Mouse (Mus musculus) embryonic facial prominence, embryonic 10.5 days (tissue): ENCODE data around the gene Cdca3. TPM values are rescaled to one million over a fixed set of nuclear protein-coding genes. Genes with fewer than 3 reads are reported as not detected.
"Not testable (repeated sequence)": the region's sequence is repeated elsewhere in the genome, so short reads cannot be mapped to it uniquely, and the experiment has no call there.

Experiments
- DNase-seq: peaks from one replicate; pipeline ENCODE4 v3.0.0-alpha.2; 2017; ENCODE audit warnings: low spot score
- H3K27ac ChIP-seq: fragments of 300-500 bp; sonication (generic); replicated peaks from 2 replicates; pipeline ENCODE4 v1.5.1; 2016; ENCODE audit warnings: mild to moderate bottlenecking
- H3K27me3 ChIP-seq: fragments of 300-500 bp; sonication (generic); replicated peaks from 2 replicates; pipeline ENCODE4 v1.6.1; 2016; ENCODE audit warnings: low read depth, mild to moderate bottlenecking; ENCODE audit not compliant: poor library complexity, severe bottlenecking
- H3K36me3 ChIP-seq: fragments of 300-500 bp; sonication (generic); replicated peaks from 2 replicates; pipeline ENCODE4 v1.6.1; 2016; ENCODE audit warnings: mild to moderate bottlenecking, moderate library complexity
- H3K4me1 ChIP-seq: fragments of 300-500 bp; sonication (generic); 2 replicates; pipeline ENCODE4 v1.6.1; 2016
- H3K4me3 ChIP-seq: fragments of 300-500 bp; sonication (generic); 2 replicates; pipeline ENCODE4 v1.5.1; 2016; ENCODE audit warnings: mild to moderate bottlenecking, moderate library complexity
- H3K9me3 ChIP-seq: fragments of 300-500 bp; sonication (generic); 2 replicates; pipeline ENCODE4 v1.6.1; 2016; ENCODE audit warnings: mild to moderate bottlenecking
- WGBS: fragments of 180-500 bp; shearing (Covaris S2); methylation state at CpG from one replicate; pipeline ENCODE4 v1.1.7; 2016; 5-methylcytosine and 5-hydroxymethylcytosine counted together
- polyA plus RNA-seq: library from polyadenylated mRNA; unstranded; fragments of >200 nt; fragmentation: Nextera tagmentation; extraction: Ambion mirVana; gene quantifications from 2 replicates; pipeline ENCODE4 v1.2.1, GENCODE M21; 2016

Cdca3 gene
- polyA plus RNA-seq, 1 experiment from 2014 or later = 225 TPM

- no peak for DNase-seq
- H3K27ac ChIP-seq = no peak overlapping the region
- peaks cover 100% of the 10 kb centered on the region for H3K36me3 ChIP-seq
- H3K9me3 ChIP-seq = no peaks in the 10 kb centered on the region
- no peaks in the 10 kb centered on the region for H3K4me1 ChIP-seq
- no peaks in the 10 kb centered on the region for H3K27me3 ChIP-seq
- no peak overlapping the region for H3K4me3 ChIP-seq
- 93% methylated on average over 5 of the region's 5 CpGs for WGBS
These were observed 8.5 kb upstream of the Cdca3 start for GRCm38 (mm10) chr6:124820891-124821290.

DNA sequence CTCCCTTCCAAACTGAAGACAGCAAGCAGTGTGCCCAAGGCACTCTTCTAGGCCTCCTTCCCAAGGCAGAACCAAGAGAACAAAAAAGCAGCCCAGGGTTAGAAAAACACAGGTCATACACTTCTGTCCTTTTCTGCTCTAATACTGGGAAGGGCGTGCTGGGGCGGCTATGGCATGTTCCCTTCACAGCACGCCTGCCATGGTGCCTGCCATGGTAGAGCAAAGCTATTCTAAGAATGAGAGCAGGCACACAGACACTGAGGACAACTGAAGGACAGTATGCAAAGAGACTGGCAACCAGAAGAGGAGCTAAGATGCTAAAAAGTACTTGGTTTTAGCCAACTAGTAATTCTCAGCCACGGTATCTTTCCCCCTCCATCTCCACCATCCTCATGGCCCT is 7.3 kb upstream of the Cdca3 start:
- Histone ChIP-seq H3K27ac (no peak overlapping the region), H3K4me1 (no peaks in the 10 kb centered on the region), H3K27me3 (no peaks in the 10 kb centered on the region), H3K4me3 (no peak overlapping the region), H3K9me3 (no peaks in the 10 kb centered on the region), H3K36me3 (peaks cover 100% of the 10 kb centered on the region)
- no peak for DNase-seq
- WGBS = 96% methylated on average over 4 of the region's 4 CpGs

GRCm38 (mm10) chr6:124828101-124828592 is 1.2 kb upstream of the Cdca3 start:
- Histone ChIP-seq H3K4me3 (peak overlapping the region; percentile 81), H3K27me3 (no peaks in the 10 kb centered on the region), H3K36me3 (peaks cover 65% of the 10 kb centered on the region), H3K4me1 (peaks cover 31% of the 10 kb centered on the region), H3K27ac (peak overlapping the region; percentile 90), H3K9me3 (no peaks in the 10 kb centered on the region)
- 25% methylated on average over 10 of the region's 10 CpGs for WGBS
- peak; percentile 59 for DNase-seq

DNA sequence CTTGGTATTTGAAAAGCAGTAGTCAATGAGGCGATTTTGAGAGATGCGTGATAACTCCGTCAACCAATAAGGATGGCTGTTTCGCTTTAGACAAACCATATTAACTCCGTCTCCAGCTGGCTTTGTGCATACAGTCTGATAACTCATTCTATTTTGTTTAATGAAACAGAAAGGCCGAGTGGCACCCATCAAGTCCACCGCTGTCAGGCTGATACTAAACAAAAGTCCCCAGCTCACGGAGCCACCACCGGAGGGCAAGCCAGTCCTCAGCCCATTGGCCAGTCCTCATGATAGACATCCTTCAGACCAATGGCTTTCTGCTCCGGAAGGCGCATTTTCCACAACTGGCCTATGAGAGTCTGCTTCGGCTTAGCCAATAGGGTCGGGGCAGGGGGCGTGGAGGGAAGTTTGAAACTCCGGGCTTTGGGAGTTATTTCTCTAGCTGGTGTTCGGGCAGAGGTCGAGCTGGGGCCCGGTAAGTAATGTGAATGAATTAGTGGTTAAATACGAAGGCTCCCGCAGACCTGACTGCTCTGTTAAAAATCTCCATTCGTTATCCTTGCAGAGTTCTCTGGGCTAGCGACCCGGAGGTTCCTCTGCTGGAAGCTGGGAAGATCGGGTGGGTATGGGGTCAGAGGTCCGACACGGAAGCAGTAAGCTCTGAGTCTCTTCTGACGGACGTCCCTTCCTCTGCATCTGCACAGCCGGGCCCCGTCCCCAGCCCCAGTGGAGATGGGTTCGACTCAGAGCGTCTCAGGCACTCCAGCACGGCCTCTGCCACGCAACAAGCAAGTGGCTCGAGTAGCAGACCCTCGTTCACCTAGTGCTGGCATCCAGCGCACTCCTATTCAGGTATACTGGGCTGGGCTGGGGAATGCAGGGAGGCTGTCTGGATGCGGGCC is 703 bp downstream of the Cdca3 start:
- peak; percentile 94 for DNase-seq
- Histone ChIP-seq H3K36me3 (peaks cover 65% of the 10 kb centered on the region), H3K27ac (peak overlapping the region; percentile 90), H3K4me1 (peaks cover 49% of the 10 kb centered on the region), H3K9me3 (no peaks in the 10 kb centered on the region), H3K4me3 (peak overlapping the region; percentile 81), H3K27me3 (no peaks in the 10 kb centered on the region)
- under 1% methylated on average over 38 of the region's 38 CpGs for WGBS

DNA sequence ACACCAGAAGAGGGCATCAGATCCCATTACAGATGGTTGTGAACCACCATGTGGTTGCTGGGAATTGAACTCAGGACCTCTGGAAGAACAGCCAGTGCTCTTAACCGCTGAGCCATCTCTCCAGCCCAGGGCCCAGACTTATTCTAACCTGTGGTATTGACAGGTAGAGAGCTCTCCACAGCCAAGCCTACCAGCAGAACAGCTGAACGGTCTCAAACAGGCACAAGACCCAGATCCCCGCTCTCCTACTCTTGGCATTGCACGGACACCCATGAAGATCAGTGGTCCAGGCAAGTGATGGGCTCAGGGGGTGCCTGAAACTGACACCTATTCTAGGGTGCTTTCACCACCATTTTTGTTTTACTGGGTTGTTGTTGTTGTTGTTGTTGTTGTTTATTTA is 1.9 kb downstream of the Cdca3 start:
- not testable (repeated sequence) for H3K9me3 ChIP-seq, H3K27me3 ChIP-seq, DNase-seq, H3K27ac ChIP-seq
- Histone ChIP-seq H3K4me1 (peaks cover 60% of the 10 kb centered on the region), H3K4me3 (peak overlapping the region; percentile 81), H3K36me3 (peaks cover 61% of the 10 kb centered on the region)
- 95% methylated on average over 4 of the region's 4 CpGs for WGBS

DNA sequence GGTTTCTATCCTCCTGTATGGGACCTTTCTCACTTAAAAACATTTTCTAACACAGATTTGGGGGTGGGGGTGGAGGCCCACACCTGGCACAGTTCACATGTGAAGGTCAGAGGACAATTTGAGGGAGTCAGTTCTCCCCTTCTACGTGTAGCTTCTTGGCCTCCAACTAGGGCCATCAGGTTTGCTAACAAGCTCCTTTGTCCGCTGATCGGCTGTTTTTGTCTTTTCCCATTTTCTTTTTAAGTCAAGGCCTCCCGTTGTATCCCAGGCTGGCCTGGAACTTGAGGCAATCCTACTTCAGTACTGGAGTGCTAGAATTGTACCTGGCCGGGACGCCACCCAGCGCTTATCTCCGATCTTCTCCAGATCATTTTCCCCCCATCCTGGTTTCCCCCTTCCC is 2.3 kb downstream of the Cdca3 start:
- H3K9me3 ChIP-seq = no peaks in the 10 kb centered on the region
- peak overlapping the region; percentile 81 for H3K4me3 ChIP-seq
- peaks cover 65% of the 10 kb centered on the region for H3K4me1 ChIP-seq
- no peak overlapping the region for H3K27ac ChIP-seq
- WGBS = 93% methylated on average over 8 of the region's 8 CpGs
- DNase-seq = no peak
- no peaks in the 10 kb centered on the region for H3K27me3 ChIP-seq
- H3K36me3 ChIP-seq = peaks cover 56% of the 10 kb centered on the region

DNA sequence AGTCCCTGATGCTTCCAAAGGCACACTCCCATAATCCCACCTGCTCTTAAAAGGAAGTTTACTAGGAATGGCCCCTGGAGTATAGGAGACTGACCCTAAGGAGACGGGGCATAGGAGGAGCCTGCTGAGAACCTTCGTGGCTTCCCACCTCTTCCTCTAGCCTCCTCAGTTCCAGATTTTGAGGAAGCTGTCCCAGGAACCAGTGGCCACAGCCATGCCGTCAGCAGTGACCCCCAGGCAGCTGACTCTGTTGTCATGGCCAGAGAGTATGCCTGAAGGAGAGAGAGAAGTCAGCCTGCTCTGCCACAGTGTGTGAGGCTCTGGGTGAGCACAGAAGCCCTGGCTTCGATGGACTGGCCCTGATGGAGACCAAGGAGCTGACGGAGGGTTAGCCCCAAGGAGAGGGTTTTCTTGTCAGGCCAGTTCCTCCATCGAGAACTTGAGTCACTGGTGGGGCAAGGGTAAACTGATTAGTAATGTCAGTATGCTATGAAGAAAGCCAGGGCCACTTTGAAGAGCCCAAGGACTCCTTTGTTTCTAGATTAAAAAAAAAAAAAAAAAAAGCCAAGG is 5.2 kb downstream of the Cdca3 start:
- no peaks in the 10 kb centered on the region for H3K9me3 ChIP-seq
- peaks cover 77% of the 10 kb centered on the region for H3K4me1 ChIP-seq
- peaks cover 46% of the 10 kb centered on the region for H3K36me3 ChIP-seq
- peaks cover 9% of the 10 kb centered on the region for H3K27me3 ChIP-seq
- no peak for DNase-seq
- no peak overlapping the region for H3K27ac ChIP-seq
- H3K4me3 ChIP-seq = peak overlapping the region; percentile 17; the same call in 1 of the 2 replicates
- WGBS = 83% methylated on average over 6 of the region's 6 CpGs

GRCm38 (mm10) chr6:124835531-124835930 is 6.2 kb downstream of the Cdca3 start:
- 37% methylated on average over 10 of the region's 10 CpGs for WGBS
- DNase-seq = peak; percentile 34
- peak overlapping the region; percentile 27; the same call in 1 of the 2 replicates for H3K4me3 ChIP-seq

GRCm38 (mm10) chr6:124836411-124836810 is 7.1 kb downstream of the Cdca3 start:
- Histone ChIP-seq H3K36me3 (peaks cover 50% of the 10 kb centered on the region), H3K4me3 (no peak overlapping the region), H3K27ac (no peak overlapping the region), H3K27me3 (peaks cover 14% of the 10 kb centered on the region), H3K4me1 (peaks cover 77% of the 10 kb centered on the region), H3K9me3 (no peaks in the 10 kb centered on the region)
- WGBS = 86% methylated on average over 7 of the region's 7 CpGs
- no peak for DNase-seq

More at GRCm38 (mm10) chr6:124835531-124835930, 6.2 kb downstream of the Cdca3 start:
- Histone ChIP-seq H3K27ac (peak overlapping the region; percentile 58), H3K36me3 (peaks cover 46% of the 10 kb centered on the region), H3K9me3 (no peaks in the 10 kb centered on the region), H3K27me3 (peaks cover 14% of the 10 kb centered on the region), H3K4me1 (peaks cover 84% of the 10 kb centered on the region)

GRCm38 (mm10) chr6:124839805-124840204 is 10.5 kb downstream of the Cdca3 start:
- H3K4me1 ChIP-seq = peaks cover 51% of the 10 kb centered on the region
- 14% methylated on average over 8 of the region's 8 CpGs for WGBS
- peaks cover 14% of the 10 kb centered on the region for H3K27me3 ChIP-seq
- 0 out of 2 replicates have a peak overlapping the region, but pooled peaks have one; percentile 2 for H3K27ac ChIP-seq
- DNase-seq = no peak
- H3K36me3 ChIP-seq = peaks cover 29% of the 10 kb centered on the region
- H3K9me3 ChIP-seq = no peaks in the 10 kb centered on the region
- peak overlapping the region; percentile 8 for H3K4me3 ChIP-seq

DNA sequence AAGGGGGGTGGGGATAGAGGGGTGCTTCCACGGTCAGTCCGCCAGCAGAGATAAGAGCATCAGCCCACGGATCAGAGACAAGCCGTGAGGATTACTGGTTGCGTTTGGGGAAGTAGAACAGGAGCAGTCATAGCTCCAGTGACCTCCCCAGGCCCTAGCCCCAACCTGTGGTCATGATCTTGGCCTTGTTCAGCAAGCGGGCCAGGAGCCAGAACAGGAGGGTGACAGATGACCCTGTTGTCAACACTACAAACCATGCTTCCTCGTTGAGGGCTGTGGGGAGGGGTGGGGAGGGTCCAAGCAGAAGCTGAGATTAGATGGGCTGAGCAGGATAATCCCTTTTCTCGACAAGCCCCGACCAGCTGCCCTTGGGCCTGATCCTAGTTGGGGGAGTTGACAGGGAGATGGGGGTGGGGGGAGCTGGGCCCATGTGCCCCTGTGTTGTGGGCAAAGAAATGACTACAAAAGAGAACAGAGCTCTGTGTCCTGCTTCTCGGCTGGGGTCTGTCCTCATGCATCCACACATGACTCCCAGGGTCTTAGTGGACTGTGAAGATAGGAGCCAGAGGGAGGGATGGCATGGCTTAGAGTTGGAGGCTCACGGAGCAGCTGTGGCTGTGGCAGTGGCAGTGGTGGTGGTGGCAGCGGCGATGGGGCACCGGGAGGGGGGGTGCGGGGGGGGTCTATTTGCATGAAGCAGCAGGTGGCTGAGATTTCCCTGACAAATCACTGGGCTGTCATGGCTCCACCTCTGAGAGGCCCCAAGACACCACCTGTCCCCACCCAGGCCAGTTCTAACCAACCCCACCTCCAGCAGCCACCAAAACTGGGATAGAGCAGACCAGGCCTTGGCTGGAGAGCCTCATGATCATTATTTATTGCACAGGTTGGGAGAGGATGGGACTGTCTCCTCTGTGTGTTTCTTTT is 11.2 kb downstream of the Cdca3 start, which contains the start of gene Gnb3:
Gene Gnb3 (minus strand): TSS at position 35 of the 927 bp plus-strand sequence.
- Histone ChIP-seq H3K27ac (0 out of 2 replicates have a peak within 1 kb of the TSS, but pooled peaks have one; percentile 2), H3K4me1 (peaks cover 44% of the 10 kb centered on the region), H3K9me3 (no peaks in the 10 kb centered on the region), H3K27me3 (peaks cover 14% of the 10 kb centered on the region), H3K36me3 (peaks cover 29% of the 10 kb centered on the region), H3K4me3 (peak within 1 kb of the TSS; percentile 8)
- DNase-seq = no peak
- WGBS = 35% methylated on average over 15 of the region's 15 CpGs

DNA sequence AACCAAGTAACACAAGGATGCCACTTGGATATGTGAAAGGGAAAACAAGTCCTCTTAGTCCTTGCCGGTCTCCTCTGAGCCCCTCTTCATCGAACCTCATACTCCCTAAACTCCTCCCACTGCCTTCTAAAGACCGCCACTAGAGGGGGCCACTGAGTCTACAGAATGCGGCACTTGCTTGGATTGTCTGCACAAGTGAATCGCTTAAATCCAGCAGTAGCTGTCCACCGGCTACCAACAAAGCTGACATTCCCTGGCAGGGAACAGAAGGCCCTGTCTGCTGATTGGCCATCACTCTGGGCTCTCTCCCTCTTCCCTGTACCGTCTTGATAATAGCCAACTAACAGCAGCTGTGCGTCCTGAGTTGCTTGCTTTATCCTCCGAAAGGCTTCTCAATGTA is 18.0 kb downstream of the Cdca3 start:
- DNase-seq = peak; percentile 96
- Histone ChIP-seq H3K4me3 (peak overlapping the region; percentile 13; the same call in 1 of the 2 replicates), H3K27ac (0 out of 2 replicates have a peak overlapping the region, but pooled peaks have one; percentile 11), H3K4me1 (peaks cover 10% of the 10 kb centered on the region), H3K36me3 (peaks cover 43% of the 10 kb centered on the region), H3K9me3 (no peaks in the 10 kb centered on the region), H3K27me3 (no peaks in the 10 kb centered on the region)
- whole genome bisulfite sequencing = 11% methylated on average over 9 of the region's 9 CpGs
